Mouse (Mus musculus): Measurements from ENCODE around the gene Eif2ak4. TPM values are rescaled to one million over a fixed set of nuclear protein-coding genes. Genes with fewer than 3 reads are reported as not detected.

Eif2ak4 gene
- 1 to 10 TPM; 4.2 to 5.2 TPM for polyA plus RNA-seq (2017; shearing (Covaris generic))

DNA sequence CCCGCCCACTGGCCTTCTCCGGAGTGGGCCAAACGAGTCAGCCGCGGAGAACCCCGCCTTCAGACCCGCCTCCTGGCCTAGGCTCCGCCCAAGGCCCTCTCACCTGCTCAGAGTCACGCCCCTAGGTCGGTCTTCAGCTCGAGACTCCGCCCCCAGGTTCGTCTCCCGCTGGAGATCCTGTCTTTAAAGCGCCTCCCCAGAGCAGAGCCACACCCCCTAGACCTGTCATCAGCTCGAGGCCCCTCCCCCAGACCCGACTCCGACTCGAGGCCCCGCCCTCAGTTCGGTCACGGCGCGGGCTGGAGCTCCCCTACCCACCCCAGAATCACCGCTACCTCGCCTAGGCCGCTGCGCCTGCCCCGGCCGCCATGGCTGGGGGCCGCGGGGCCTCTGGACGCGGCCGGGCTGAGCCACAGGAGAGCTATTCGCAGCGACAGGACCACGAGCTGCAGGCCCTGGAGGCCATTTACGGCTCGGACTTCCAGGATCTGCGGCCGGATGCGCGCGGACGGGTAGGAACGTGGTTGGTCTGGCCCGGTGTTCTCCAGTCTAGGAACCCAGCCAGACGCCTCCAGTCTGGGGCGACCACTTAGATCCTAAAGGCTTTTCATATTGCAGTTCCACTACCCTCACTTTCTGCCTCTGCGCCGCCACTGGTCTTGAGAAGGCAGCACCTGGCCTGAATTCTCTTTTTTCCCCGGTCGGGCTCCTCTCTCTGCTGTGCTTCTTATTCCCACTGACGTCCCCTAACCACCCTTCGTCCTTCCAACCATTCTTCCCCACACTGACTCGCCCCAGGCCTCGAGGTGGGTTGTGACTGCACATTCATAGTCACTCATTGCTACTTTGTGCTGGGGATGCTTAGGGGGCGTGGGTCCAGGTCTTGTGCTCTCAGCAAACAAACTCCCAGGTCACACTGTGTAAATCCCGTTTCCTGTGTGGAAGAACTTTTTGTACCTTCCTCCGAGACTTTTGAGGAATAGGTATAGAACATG, at the start of gene Eif2ak4:
Gene Eif2ak4 (plus strand): TSS at position 278 of the 995 bp plus-strand sequence.

DNA sequence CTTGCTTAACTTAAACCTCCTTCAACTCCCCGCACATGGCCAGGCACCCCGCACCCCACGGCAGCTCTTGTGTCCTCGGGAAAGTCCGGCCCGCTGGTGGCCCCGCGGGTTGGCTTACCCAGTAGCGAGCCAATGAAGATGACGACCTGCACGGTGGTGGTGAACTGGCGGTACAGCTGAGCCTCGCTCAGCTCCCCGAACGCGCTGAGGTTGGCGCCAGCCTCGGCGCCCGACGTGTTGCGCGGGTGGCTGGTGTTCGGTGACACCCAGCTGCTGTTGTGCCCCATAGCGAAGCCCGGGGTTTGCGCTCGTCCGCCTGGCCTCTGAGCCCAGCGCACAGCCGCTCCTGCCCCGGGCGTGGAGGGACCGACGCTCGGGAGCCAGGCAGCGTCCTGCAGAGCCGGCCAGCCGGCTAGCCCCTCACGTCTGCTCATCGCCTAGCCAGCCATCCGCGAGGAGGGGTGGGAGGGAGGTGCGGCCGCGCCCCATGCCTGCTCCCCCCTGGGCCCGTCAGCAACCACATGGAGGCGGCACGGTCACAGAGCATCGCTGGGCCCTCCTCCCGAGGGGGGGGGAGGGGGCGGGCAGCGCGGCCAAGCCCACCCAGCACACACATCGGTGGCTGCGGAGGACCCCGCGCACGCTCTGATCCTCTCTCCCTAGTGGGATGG, 15.4 kb upstream of the Eif2ak4 start, which contains the start of gene Gpr176:
Gene Gpr176 (minus strand): TSS at position 519 of the 671 bp plus-strand sequence.

DNA sequence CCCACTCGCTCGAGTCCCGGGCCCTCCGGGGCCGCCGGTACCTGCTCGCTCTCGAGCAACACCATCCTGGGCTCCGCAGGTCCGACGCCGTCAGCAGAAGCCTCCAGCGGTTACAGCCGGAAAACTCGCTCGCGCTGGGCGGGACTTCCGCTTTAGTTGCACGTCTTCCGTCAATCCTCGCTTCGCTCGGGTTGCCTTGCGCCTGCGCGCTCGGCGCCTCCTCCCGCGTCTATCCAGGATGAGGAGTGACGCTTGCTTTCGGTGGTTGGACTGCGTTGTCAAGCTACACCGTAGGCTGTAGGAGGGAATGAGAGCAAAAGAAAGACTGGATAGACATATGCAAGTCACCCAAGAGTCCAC, 91.1 kb downstream of the Eif2ak4 start, which contains the start of gene Srp14:
Gene Srp14 (minus strand): TSS at position 162 of the 360 bp plus-strand sequence.

Other genes with a start within 250 kb of the Eif2ak4 start
- gene Fsip1, start 131.7 kb upstream of the Eif2ak4 start, polyA plus RNA-seq (2017; shearing (Covaris generic)) = under 1 TPM in 1 of 2 experiments, not detected in 1; 0.21 TPM
- under 1 TPM in 1 of 2 experiments, not detected in 1; 0.52 TPM for gene Gpr176, start 15.2 kb upstream of the Eif2ak4 start, polyA plus RNA-seq (2017; shearing (Covaris generic))
- gene Srp14, start 91.1 kb downstream of the Eif2ak4 start, polyA plus RNA-seq (2017; shearing (Covaris generic)) = 100 to 1,000 TPM; 306 to 343 TPM
- gene Bmf, start 161.1 kb downstream of the Eif2ak4 start, polyA plus RNA-seq (2017; shearing (Covaris generic)) = 1 to 10 TPM in 1 of 2 experiments, under 1 TPM in 1; 0.88 to 1.4 TPM
- 10 to 100 TPM; 12.7 to 14.1 TPM for gene Bub1b, start 209.6 kb downstream of the Eif2ak4 start, polyA plus RNA-seq (2017; shearing (Covaris generic))

All from activated CD4-positive, CD25-positive, alpha-beta regulatory T cell (primary cell).